Comparison of ENCODE assay signal across 18 mouse cellular contexts in genomic region chr14:33735653-33736052, GRCm38 (mm10).
DNase-seq lines count a peak whose midpoint lies in the region; ATAC-seq and TF ChIP-seq lines count a peak whose summit lies in the region.
"Had no signal": no experiment of that assay in that cellular context is flagged by ENCODE, and none has a peak within 500 bp of the region (broad histone marks: within the 10 kb centered on the region; RNA-seq: fewer than 3 reads in every experiment).

No protein-coding gene starts in this region.

- no peak overlapping the region for H3K9ac ChIP-seq in heart, embryonic 11.5 days (ENCODE audit: low read depth, low read length)
- H3K9ac ChIP-seq: embryonic facial prominence, embryonic 15.5 days; forebrain, embryonic 12.5 days; limb, embryonic 12.5 days; liver, embryonic 14.5 days had no signal

- WGBS in heart, embryonic 11.5 days (ENCODE audit: insufficient replicate concordance) = 73% methylated on average over 3 of the region's 3 CpGs
- 88% methylated on average over 3 of the region's 3 CpGs for WGBS in embryonic facial prominence, embryonic 10.5 days

- intact Hi-C loops in gastrocnemius, adult 2 months (cut with DNase I) = no loop called here
- intact Hi-C loops in heart, postnatal 25 days (cut with DNase I) = no loop called here

- peak; percentile 50 for DNase-seq in heart, adult 8-10 months (ENCODE audit: low spot score)
- peak; percentile 3 for DNase-seq in adipocyte (ENCODE audit: low spot score)
- DNase-seq in gastrocnemius, adult 2 months = peak; percentile 70
- DNase-seq in heart, postnatal 25 days (ENCODE audit: low spot score) = peak; percentile 52
- no peak for DNase-seq in embryonic facial prominence, embryonic 10.5 days (ENCODE audit: low spot score)
- DNase-seq in B cell, adult 2 months = no peak
- DNase-seq: cerebellum, adult 8-10 months; midbrain, embryonic 14.5 days; right cerebral cortex, postnatal 4 days; thymus, postnatal 14 days had no signal

- no peak for ATAC-seq in heart, embryonic 11.5 days (replicated peaks; ENCODE audit: insufficient number of reproducible peaks, low FRiP score, low TSS enrichment)
- ATAC-seq in inflammation-experienced regulatory T-cells, adult 6 months = no peak

- no peak for TF ChIP-seq CTCF in gastrocnemius, adult 2 months (IDR thresholded peaks at IDR 0.05)

- H3K4me1 ChIP-seq in heart, embryonic 11.5 days (ENCODE audit: control insufficient read depth, insufficient read depth, low read length) = no peaks in the 10 kb centered on the region
- H3K4me1 ChIP-seq in embryonic facial prominence, embryonic 10.5 days = peaks cover 8% of the 10 kb centered on the region; the same call in 1 of the 2 replicates
- H3K4me1 ChIP-seq: limb, embryonic 12.5 days had no signal

- H3K27ac ChIP-seq in heart, embryonic 11.5 days (ENCODE audit: low read depth, low read length) = no peak overlapping the region
- H3K27ac ChIP-seq in gastrocnemius, adult 2 months = no peak overlapping the region
- H3K27ac ChIP-seq in embryonic facial prominence, embryonic 10.5 days (replicated peaks) = no peak overlapping the region
- H3K27ac ChIP-seq: embryonic facial prominence, embryonic 15.5 days; forebrain, embryonic 12.5 days; kidney, postnatal 0 days; left cerebral cortex, adult 2 months; limb, embryonic 12.5 days; liver, embryonic 14.5 days had no signal

- H3K4me3 ChIP-seq in heart, embryonic 11.5 days (ENCODE audit: low read depth, low read length) = no peak overlapping the region
- no peak overlapping the region for H3K4me3 ChIP-seq in gastrocnemius, adult 2 months
- no peak overlapping the region for H3K4me3 ChIP-seq in embryonic facial prominence, embryonic 10.5 days
- H3K4me3 ChIP-seq: embryonic facial prominence, embryonic 15.5 days; forebrain, embryonic 12.5 days; left cerebral cortex, adult 2 months; limb, embryonic 12.5 days had no signal

- H3K36me3 ChIP-seq in heart, embryonic 11.5 days (ENCODE audit: control insufficient read depth, insufficient read depth, low read length) = no peaks in the 10 kb centered on the region
- no peaks in the 10 kb centered on the region for H3K36me3 ChIP-seq in embryonic facial prominence, embryonic 10.5 days (replicated peaks)
- H3K36me3 ChIP-seq: embryonic facial prominence, embryonic 15.5 days; forebrain, embryonic 12.5 days; limb, embryonic 12.5 days had no signal

- H3K9me3 ChIP-seq in heart, embryonic 11.5 days (replicated peaks; ENCODE audit: control insufficient read depth, low read length) = no peaks in the 10 kb centered on the region
- H3K9me3 ChIP-seq in embryonic facial prominence, embryonic 10.5 days = no peaks in the 10 kb centered on the region
- H3K9me3 ChIP-seq: embryonic facial prominence, embryonic 15.5 days; forebrain, embryonic 12.5 days; limb, embryonic 12.5 days had no signal

- H3K27me3 ChIP-seq in heart, embryonic 11.5 days (ENCODE audit: control insufficient read depth, insufficient read depth, low read length) = no peaks in the 10 kb centered on the region; the same call in 1 of the 2 replicates
- H3K27me3 ChIP-seq in embryonic facial prominence, embryonic 10.5 days (replicated peaks; ENCODE audit: low read depth, poor library complexity, severe bottlenecking) = peaks cover 35% of the 10 kb centered on the region
- H3K27me3 ChIP-seq: embryonic facial prominence, embryonic 15.5 days had no signal

- H3K4me2 ChIP-seq in heart, embryonic 11.5 days = no peak overlapping the region
- H3K4me2 ChIP-seq: embryonic facial prominence, embryonic 15.5 days; forebrain, embryonic 12.5 days; limb, embryonic 12.5 days had no signal

Comparison
In these comparisons a context has a peak if more than half of its experiments do, and no peak if none do; other contexts are left out.
1. DNase-seq: peak in heart, adult 8-10 months (single experiment), adipocyte (single experiment), gastrocnemius, adult 2 months (single experiment) and heart, postnatal 25 days (single experiment); none in embryonic facial prominence, embryonic 10.5 days (single experiment) and B cell, adult 2 months (0 of 2).